ENCODE assay signal across 10 mouse cellular contexts in the genomic region with DNA sequence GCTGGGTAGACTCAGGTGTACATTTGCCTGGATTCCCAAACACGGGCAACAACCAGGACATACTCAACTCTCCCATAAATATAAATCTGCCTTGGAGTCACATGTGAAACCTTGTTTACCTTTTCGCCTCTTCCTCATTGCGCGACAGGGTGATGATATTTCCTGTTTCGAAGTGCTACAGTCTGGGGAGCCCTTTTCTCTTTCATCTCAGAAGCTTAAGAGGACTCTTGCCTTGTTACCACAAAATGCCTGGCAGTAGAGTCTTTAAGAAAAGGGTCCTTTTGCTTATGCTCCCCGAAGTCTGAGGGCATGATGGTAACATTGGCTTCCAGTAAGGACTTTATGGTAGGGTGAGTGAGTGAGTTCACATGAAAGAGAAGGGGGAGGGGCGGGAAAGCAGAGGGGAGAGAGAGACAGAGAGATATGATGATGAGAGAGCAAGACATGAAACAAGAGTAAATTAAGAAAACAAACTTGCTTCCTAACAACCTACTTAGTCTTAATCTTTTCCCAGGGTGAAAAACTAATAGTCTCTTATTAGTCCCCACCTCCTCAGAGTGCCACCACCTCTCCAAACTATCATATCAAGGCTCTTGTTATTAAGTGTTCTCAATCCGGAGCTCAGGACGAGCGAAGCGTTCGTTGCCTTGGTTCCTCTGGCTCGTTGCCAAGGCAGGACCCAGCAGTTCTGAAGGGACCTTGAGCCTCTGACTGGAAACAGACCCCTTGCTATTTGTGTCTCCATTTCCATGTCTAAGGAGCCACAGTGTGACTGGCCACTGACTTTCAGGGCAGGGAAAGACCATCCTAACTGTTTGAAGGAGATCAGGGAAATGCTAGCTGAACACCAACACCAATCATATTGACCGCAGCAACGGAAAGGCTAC.
DNase-seq lines count a peak whose midpoint lies in the region; ATAC-seq lines count a peak whose summit lies in the region.
"Had no signal": no experiment of that assay in that cellular context is flagged by ENCODE, and none has a peak within 500 bp of the region (broad histone marks: within the 10 kb centered on the region; RNA-seq: fewer than 3 reads in every experiment).

No protein-coding gene starts in this region.

- H3K4me1 ChIP-seq in embryonic facial prominence, embryonic 13.5 days: peaks cover 22% of the 10 kb centered on the region
- H3K4me1 ChIP-seq in embryonic facial prominence, embryonic 10.5 days: no peaks in the 10 kb centered on the region
- H3K4me1 ChIP-seq: limb, embryonic 15.5 days had no signal

- WGBS in embryonic facial prominence, embryonic 13.5 days: 63% methylated on average over 15 of the region's 15 CpGs
- 86% methylated on average over 15 of the region's 15 CpGs for WGBS in embryonic facial prominence, embryonic 10.5 days

- no peak for ATAC-seq in embryonic facial prominence, embryonic 13.5 days (ENCODE audit: insufficient number of reproducible peaks, insufficient read depth, low FRiP score, low TSS enrichment, low read depth)
- ATAC-seq in CD4-positive, CD25-positive, alpha-beta regulatory T cell, adult 4 months: peak; percentile 90
- 0 out of 2 replicates have a peak, but pooled peaks have one; percentile 30 for ATAC-seq in granulocyte monocyte progenitor cell, adult 5-6 weeks (replicated peaks; ENCODE audit: poor library complexity, severe bottlenecking)

- H3K9ac ChIP-seq in embryonic facial prominence, embryonic 13.5 days: no peak overlapping the region
- H3K9ac ChIP-seq: embryonic facial prominence, embryonic 15.5 days; limb, embryonic 15.5 days had no signal

- H3K36me3 ChIP-seq in embryonic facial prominence, embryonic 13.5 days: no peaks in the 10 kb centered on the region
- H3K36me3 ChIP-seq in embryonic facial prominence, embryonic 10.5 days (replicated peaks): no peaks in the 10 kb centered on the region
- H3K36me3 ChIP-seq: embryonic facial prominence, embryonic 15.5 days; limb, embryonic 15.5 days had no signal

- H3K4me2 ChIP-seq in embryonic facial prominence, embryonic 13.5 days: peak overlapping the region; percentile 14; the same call in 1 of the 2 replicates
- H3K4me2 ChIP-seq: embryonic facial prominence, embryonic 15.5 days; limb, embryonic 15.5 days had no signal

- H3K4me3 ChIP-seq in embryonic facial prominence, embryonic 13.5 days: no peak overlapping the region
- no peak overlapping the region for H3K4me3 ChIP-seq in embryonic facial prominence, embryonic 10.5 days
- H3K4me3 ChIP-seq: embryonic facial prominence, embryonic 15.5 days; limb, embryonic 15.5 days had no signal

- H3K27ac ChIP-seq in embryonic facial prominence, embryonic 13.5 days: 0 out of 2 replicates have a peak overlapping the region, but pooled peaks have one; percentile 22
- no peak overlapping the region for H3K27ac ChIP-seq in embryonic facial prominence, embryonic 10.5 days (replicated peaks)
- H3K27ac ChIP-seq: embryonic facial prominence, embryonic 15.5 days; limb, embryonic 15.5 days had no signal

- DNase-seq in embryonic facial prominence, embryonic 10.5 days (ENCODE audit: low spot score): no peak
- DNase-seq in lung, postnatal 4 days: peak; percentile 54 to 75
- DNase-seq in layer of hippocampus, adult 18-20 months (ENCODE audit: low spot score in 2 of 2): no peak
- no peak for DNase-seq in layer of hippocampus, adult 9-10 months (ENCODE audit: low spot score)
- no peak for DNase-seq in adipocyte (ENCODE audit: low spot score)

- H3K27me3 ChIP-seq in embryonic facial prominence, embryonic 13.5 days: no peaks in the 10 kb centered on the region
- H3K27me3 ChIP-seq in embryonic facial prominence, embryonic 10.5 days (replicated peaks; ENCODE audit: low read depth, poor library complexity, severe bottlenecking): no peaks in the 10 kb centered on the region
- H3K27me3 ChIP-seq: embryonic facial prominence, embryonic 15.5 days; limb, embryonic 15.5 days had no signal

- 0 out of 2 replicates have a peak, but pooled peaks cover 3% of the 10 kb centered on the region for H3K9me3 ChIP-seq in embryonic facial prominence, embryonic 13.5 days
- no peaks in the 10 kb centered on the region for H3K9me3 ChIP-seq in embryonic facial prominence, embryonic 10.5 days
- H3K9me3 ChIP-seq: embryonic facial prominence, embryonic 15.5 days; limb, embryonic 15.5 days had no signal

Comparison
In these comparisons a context has a peak if more than half of its experiments do, and no peak if none do; other contexts are left out.
1. DNase-seq: peak in lung, postnatal 4 days (2 of 2); none in embryonic facial prominence, embryonic 10.5 days (single experiment), layer of hippocampus, adult 18-20 months (0 of 2), layer of hippocampus, adult 9-10 months (single experiment) and adipocyte (single experiment).